Mouse (Mus musculus): ENCODE measurements at regions not wholly inside any gene's neighbourhood (a gene's known extent, or its start where the extent isn't known, plus 50 kb on each side); places are given as distances from the start of the nearest gene placed in this dataset.

DNA sequence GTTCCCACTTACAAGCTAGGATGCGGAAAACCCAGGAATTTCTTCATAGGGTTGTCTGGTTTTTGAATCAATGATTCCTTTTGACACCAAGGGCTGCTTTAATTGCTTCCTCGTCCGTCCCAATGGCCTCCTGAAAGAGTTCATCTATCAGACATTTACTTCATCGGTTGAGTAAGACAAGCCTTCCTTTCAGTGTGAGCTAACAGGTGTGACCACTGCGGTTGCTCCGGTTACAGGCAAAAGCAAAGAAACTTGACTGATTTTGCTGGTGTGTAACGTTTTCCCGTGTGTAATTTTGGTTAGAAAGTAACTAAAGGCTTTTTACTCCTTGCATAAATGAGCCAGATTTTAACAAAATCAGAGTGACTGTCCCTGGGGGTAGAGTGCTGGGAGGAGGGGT is 99.6 kb upstream of the Rnaseh2b start:
- no peak for DNase-seq (ENCODE audit: low spot score in 2 of 2)
- intact Hi-C loops (cut with DNase I): no loop called here

DNA sequence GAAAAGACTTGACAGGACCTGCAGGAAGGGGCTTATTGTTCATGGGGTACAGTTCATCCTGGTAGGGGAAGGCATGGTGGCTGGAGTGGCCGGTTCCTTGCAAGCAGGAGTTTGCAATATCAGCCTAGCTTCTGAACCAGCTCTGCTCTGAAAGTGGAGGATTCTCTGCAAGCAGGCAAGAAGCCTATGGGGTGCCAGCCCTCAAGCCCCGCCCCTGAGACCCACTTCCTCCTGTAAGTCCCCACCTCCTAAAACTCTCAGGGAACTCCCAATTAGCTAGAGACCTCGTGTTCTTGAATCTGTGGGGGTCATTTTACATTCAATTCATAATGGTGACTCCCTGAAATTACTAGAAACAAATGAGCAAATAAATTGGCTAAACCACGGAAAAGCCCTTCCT is 99.0 kb upstream of the Rnaseh2b start:
- DNase-seq (ENCODE audit: low spot score in 2 of 2): no peak
- intact Hi-C loops (cut with DNase I): no loop called here

DNA sequence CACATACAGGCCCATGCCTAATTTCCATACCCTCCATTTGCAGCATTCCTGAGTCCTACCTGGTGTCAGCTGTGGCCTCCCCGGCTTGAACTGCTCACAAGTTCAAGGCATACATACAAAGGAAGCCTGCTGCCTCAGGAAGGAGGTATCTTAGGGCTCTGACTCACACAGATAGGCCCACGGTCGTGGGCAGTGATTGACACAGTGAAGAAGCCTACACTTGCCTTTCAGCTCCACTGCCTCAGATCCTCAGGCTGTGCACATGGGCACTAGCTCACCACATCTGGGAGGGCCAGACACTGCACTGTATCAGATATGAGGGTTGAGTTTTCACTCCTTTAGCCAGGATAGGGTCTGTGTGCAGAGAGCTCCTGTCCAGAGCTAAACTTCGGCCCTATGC is 95.6 kb upstream of the Rnaseh2b start:
- DNase-seq (ENCODE audit: low spot score in 2 of 2): no peak
- intact Hi-C loops (cut with DNase I): no loop called here

DNA sequence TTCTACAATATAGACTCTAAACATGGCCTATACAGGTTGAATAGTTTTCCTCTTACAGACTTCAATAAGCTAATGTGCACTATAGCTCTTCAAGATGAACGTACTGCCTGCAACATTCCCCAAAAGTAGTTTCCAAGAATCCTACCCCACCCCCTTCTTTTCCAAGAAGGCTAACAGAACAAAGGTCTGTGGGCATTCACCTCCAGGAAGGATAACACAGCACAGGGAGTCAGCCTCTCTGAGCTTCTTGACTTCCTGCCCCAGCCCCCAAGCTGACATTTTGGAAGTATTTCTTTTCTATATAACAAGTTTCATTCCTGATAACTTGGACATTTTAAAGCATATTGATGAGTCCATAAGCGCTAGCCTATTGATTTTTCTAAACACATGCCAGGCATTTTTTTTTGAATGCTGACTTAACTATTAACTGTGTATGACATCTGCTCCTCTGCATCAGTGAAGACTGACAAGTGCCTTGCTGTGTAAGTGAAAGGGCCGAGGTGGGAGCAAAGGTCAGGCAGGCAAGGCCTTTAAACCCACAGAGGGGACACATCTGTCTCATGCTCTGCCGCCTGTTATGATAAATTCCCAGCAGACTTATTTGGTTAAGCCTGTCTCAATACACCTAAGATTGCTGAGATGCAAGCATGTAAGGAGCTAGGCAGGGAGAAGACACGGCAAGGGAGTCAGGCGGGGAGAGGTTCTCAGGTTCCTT is 93.8 kb upstream of the Rnaseh2b start:
- DNase-seq (ENCODE audit: low spot score in 2 of 2): no peak
- intact Hi-C loops (cut with DNase I): no loop called here

GRCm38 (mm10) chr14:62215071-62215470 is 77.3 kb upstream of the Rnaseh2b start:
- no peak for DNase-seq (ENCODE audit: low spot score in 2 of 2)
- intact Hi-C loops (cut with DNase I): no loop called here

DNA sequence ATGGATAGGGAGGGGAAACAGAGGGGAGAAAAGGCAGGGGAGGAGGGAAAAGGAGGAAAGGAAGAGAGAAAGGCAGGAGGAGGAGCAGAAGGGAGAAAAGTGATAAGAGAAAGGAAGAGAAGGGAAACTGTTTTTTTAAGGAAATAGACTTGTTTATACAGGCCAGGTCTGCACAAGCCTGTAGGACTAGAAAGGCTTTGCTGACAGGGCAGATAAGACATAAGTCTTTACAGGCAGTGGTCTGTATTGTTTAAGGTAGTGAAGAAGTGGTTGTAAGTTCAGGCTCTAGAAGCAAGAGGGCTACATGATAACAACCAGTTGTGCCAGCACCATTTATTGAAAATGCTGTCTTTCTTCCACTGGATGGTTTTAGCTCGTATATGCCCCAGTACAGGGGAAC is 75.4 kb upstream of the Rnaseh2b start:
- intact Hi-C loops (cut with DNase I): no loop called here

DNA sequence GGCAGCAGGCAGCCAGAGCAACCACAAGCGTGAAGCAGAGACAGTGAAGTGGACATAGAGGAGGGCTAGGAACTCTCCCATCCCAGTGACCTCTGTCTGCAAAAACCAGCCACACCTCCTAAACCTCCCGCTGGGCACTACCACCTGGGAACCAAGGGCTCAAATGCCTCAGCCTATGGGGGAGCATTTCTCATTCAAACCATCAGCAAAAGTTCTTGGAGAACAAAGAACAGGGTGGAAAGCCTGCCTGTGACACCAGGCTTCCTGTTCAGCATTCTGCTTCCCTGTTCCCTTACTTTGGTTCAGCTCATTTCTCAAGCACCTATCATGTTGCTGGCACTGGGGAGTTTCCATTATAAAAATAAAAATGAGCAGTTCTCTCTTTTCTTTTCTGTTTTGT is 74.4 kb upstream of the Rnaseh2b start:
- DNase-seq (ENCODE audit: low spot score in 2 of 2): no peak

More for the DNA sequence above, 75.4 kb upstream of the Rnaseh2b start:
- no peak for DNase-seq (ENCODE audit: low spot score in 2 of 2)

DNA sequence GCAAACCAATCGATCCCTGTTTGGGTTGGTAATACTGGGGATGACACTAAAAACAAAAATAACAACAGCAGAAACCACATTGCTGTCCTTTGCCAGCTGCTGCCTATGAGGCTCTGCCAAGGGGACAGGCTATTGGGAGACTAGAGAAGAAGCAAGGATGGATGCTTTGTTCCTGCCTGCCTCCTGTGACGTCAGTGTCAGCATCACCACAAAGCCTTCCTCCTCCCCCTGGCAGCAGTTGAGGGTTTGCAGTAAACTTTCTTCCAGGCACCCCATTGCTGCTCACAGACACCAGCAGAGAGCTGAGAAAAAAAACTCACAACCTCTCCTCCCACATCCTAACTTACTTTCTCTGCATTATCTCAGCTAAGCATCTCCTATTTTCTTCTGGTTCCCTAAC is 73.7 kb upstream of the Rnaseh2b start:
- intact Hi-C loops (cut with DNase I): no loop called here
- no peak for DNase-seq (ENCODE audit: low spot score in 2 of 2)

More for the DNA sequence above, 74.4 kb upstream of the Rnaseh2b start:
- intact Hi-C loops (cut with DNase I): no loop called here

DNA sequence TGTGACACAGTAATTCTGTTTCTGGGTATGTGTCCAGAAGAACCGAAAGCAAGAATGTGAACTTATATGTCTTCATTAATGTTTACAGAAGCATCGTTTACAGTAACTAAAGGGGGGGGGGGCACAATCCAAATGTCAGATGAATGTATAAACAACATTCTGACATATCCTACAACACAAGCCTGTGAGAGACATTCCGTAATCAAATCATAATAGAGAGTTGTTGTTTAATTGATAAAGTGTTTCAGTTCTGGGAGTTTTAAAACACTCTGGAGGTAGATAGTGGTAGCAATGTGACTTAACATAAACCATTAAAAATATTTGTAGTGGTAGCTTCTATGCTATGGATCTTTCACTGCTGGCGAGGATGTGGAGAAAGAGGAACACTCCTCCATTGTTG is 71.6 kb upstream of the Rnaseh2b start:
- intact Hi-C loops (cut with DNase I): no loop called here
- no peak for DNase-seq (ENCODE audit: low spot score in 2 of 2)

Data from left cerebral cortex, postnatal 36 days (tissue).